Mouse (Mus musculus) NIH3T3 (cell line): ENCODE data around the gene Cops8.

ENCODE experiments used
- DNase-seq: peaks from one replicate; pipeline ENCODE4 v3.0.0-alpha.2; 2012; ENCODE audit warnings: low read depth

Gene Cops8

DNA sequence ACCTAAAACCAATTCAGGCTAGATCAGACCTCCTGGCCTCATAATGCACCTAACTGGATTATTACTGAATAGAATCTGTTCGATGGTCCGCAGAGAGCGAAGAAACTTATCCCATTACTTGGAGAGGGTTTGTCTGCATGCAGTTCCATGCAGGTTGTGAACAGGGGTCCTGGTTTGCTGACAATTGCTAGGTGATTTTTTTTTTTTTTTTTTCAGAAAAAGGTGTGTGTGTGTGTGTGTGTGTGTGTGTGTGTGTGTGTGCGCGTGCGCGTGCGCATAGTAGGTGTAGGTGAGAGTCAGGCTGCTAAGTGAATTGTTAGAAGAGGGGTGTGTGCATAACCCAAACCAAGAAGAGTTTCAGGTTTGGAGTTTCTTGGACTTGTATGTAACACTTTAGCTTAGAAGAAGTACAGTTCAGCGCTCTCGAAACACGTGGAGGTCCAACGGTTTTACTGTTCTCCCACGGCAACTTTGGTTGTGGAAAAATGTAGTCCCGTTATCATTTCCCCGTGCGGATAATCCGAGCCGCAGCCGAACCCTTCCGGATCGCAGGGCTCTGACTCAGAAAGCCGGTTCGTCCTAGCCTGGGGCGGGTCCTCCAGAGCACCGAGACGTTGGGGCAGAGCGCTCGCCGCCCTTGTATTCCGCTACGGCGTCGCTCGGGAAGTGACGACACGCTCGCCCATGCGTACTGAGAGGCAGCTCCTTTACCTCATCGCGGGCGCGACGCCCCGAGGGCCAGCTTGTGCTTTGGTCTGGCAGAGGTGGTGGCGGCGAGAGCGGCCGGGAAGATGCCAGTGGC, at the start of gene Cops8:
Gene Cops8 (plus strand): TSS at position 223 of the 802 bp plus-strand sequence.
- peak; percentile 99 for DNase-seq

GRCm38 (mm10) chr1:90557140-90557539, 45.6 kb upstream of the Cops8 start:
- peak; percentile 44 for DNase-seq

DNA sequence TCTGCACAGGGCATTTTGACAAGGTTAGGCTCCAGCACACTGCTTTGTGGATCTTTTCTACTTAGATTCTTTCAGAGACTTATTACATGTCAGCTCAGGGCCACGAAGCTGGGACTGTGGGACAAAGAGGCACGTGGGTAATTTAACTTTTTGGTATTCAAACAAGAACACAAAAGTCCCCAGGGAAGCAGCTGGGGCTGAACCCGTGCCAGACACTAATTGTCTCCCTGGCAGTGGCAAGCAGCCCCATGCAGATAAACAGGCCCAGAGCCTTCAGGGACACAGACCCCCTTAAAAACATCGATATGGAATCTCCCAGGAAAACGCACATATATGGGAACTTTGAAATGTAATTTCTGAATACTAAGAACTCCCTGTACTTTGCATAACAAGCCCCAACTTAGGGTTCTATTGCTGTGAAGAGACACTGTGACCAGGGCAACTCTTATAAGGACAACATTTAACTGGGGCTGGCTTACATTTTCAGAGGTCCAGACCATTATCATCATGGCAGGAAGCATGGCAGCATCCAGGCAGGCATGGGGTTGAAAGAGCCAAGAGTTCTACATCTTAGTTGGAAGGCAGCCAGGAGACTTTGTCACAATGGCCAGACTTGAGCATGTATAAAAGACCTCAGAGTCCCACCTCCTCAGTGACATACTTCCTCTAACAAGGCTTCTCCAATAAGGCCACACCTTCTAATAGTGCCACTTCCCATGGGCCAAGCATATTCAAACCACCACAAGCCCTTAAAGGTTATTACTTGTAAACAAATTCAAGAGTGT, 41.6 kb upstream of the Cops8 start:
- DNase-seq: no peak

DNA sequence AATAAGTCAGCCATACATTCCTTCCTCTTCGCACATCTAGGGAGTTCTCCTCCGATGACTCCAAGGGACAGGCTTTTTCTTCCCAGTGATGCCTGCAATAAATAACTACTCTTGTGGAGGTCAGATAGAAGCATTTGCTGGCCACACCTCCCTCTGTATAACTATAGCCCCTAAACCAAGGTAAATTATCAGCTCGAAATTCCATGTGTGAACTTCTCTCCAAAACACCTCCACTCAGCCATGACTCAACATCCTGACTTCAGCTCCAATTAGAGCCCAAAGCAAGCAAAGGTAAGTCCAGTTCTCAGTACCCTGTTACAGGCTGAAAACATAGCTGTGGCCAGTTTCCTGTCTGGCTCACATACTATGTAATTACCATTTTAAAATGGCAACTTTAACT, 38.8 kb upstream of the Cops8 start:
- DNase-seq: no peak

DNA sequence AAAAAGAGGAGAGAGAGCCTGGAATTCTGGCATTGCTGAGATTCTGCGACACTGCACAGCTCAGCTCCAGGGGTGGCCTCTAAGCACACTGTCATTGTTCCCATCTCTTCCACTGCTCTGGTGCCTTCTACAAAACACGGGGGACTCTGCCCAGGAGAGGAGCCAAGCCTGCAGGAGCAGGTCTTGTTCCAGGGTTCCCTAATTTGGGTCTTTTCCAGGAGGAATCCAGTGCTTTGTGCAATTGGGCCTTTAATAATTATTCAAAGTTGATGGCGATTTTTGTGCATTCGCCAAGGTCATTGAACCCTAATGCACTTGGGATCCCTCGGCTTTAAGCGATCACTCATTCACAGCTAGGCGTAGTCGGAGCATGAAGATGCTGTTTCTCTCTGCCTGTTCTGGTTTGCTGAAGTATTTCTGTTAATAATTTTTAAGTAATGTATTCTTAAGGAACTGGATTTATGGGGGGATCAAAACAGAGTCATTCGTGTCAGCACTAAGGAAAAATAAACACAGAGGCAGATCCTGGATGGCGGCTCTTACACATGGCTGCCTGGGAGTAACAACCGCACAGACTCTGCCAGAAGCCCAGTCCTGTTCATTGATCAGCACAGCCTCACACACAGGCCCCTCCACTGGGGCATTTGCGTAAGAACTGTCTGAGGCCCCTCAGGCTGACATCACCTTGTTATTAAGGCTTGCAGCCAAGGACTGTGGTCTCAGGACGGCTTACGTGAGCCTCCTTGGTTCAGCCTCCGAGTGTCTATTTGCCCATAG, 35.9 kb upstream of the Cops8 start:
- DNase-seq: no peak

GRCm38 (mm10) chr1:90573831-90574230, 28.9 kb upstream of the Cops8 start:
- no peak for DNase-seq

GRCm38 (mm10) chr1:90574845-90575244, 27.9 kb upstream of the Cops8 start:
- DNase-seq: no peak

GRCm38 (mm10) chr1:90577417-90577816, 25.4 kb upstream of the Cops8 start:
- no peak for DNase-seq

- no peak for DNase-seq
Measured at GRCm38 (mm10) chr1:90582635-90583034, 20.1 kb upstream of the Cops8 start.

DNA sequence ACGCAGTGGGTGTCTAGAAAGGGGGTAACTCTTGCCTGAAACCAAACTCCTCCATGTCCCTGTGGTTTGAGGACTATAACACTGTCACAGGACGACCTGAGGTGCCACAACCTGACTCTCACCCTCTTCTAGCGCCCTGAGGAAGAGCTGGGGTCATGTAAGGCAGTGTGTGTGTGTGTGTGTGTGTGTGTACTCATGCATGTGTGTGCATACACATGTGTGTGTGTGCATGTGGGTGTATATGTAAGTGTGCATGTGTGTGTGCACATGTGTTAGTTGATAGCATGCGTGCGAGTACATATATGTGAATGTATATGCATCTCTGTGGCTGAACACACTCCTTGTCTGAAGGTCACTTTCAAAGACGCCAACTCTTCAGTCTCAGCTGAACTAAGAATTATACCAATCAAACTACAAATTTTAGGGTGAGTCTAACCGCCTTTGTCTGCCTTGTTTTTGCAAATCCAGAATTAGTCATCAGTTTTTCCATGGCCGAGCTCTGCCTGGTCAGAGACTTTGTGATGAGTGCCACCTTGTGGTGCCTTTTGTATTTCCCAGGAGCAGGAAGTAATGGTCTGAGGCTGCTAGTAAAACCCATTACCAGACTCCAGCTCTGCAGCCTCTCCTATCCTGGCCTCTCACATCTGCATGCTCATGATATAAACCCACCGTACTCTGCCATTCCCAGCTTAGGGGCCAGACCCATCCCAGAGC, 14.6 kb upstream of the Cops8 start:
- peak; percentile 98 for DNase-seq

DNA sequence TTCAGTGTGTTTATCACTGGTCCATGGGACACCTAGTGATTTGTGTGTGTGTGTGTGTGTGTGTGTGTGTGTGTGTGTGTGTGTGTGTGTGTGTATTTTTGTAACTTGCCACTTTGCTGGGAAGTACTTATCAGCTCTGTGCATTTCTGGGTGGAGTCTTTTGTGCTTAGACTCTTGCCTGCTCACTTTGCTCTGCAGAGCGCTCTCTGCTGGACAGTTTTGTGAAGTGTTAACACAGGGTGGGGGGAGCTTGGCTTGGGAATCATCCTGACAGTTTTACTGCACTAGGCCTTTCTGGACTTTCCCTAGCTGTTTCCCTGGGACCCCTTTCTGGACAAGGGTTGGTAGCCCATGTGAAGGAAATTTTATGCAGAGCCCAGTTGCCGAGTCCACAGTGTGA, 12.0 kb upstream of the Cops8 start:
- DNase-seq: peak; percentile 89

- peak; percentile 92 for DNase-seq
Measured at GRCm38 (mm10) chr1:90592784-90593183, 10.0 kb upstream of the Cops8 start.

- DNase-seq: no peak
Measured at GRCm38 (mm10) chr1:90599226-90599625, 3.6 kb upstream of the Cops8 start.

GRCm38 (mm10) chr1:90601096-90601495, 1.7 kb upstream of the Cops8 start:
- DNase-seq: peak; percentile 81

GRCm38 (mm10) chr1:90603561-90603887, 743 bp downstream of the Cops8 start:
- no peak for DNase-seq

DNA sequence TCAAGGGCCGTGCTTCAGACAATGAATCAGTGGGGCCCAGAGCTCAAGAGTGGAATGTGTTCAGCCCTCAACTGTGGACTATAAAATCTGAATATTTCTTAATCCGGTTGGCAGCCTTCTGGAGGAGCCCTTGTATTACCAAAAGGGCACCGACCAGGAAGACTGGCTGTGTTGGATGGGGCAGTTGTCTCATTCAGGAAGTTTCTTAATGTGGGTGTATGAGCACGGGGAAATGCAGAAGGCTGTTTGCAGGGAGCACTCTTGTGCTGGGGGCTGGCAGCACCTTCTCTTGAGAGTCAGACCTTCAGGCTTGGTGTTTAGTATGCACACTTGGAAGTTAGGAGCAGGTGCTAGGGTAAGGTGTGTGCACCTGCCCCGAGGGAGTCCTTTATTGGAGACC, 6.6 kb downstream of the Cops8 start:
- DNase-seq: no peak

DNA sequence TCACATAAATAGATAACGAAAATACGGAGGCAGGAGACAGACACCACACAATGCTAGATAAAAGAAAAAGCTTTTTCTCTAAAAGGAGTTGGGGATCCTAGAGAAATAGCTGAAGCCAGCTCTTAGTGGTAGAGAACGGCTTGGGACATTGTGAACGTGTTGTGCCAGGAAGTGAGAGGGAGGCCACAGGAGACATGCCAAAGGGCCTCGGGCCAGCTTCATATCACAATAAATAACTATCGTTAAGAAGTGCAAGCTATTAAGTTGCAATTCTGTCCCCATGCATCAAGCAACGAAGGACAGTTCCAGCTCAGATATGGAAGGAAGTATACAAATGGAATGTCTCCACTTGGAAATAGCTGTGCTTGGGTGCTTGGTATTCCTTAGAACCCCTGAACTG, 14.5 kb downstream of the Cops8 start:
- DNase-seq: no peak

DNA sequence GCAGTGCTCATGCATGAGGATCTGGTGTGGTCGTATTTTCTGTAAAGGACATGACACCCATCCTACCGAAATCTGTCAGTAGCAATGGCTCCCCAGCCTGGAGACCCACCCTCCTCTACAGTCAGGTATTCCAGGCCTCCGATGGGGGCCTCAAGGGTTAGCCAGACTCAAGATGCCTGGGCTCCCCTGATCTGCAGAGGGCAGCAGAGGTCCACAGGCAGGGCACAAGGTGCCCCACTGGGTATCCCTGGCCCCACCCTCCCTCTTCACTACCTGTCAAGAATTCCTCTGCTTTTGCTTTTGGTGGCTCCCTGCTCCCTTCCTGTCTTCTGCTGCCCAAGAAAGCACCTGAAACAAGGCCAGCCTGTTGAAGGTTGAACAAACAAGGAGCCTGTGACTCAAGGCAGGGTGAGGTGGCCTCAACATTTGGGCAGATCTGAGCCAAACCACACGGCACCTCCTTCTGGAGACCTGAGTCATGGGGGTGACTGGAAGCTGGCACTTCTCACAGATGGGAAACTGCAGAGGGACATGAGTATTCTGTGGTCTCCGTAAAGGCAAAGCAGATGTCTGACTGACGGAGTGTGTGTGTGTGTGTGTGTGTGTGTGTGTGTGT, 30.7 kb downstream of the Cops8 start:
- DNase-seq: peak; percentile 79

- DNase-seq: no peak
Measured at GRCm38 (mm10) chr1:90634205-90634745, 31.5 kb downstream of the Cops8 start.

DNA sequence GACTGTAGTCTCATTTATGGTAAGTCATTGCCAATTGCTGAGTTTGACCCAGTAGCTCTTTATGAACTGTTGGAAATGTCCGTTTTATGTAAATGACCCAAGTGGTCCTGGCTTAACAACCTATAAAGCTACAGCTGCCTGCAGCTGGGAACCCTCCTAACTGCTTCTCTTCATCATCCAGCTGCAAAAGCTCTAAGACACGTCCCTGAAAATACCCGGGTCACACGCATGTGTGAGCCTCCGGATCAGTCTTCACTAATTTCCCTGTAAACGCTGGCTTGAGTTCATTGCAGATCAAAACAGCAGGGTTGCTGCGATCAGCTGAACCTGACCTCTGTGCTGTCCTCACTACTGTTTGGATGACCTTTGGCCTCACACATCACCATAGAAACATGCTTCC, 35.6 kb downstream of the Cops8 start:
- DNase-seq: no peak

- DNase-seq: peak; percentile 93
Measured at GRCm38 (mm10) chr1:90650781-90651437, 48.1 kb downstream of the Cops8 start.
